Mouse (Mus musculus) naive thymus-derived CD4-positive, alpha-beta T cell, adult 5 months (primary cell): ENCODE measurements around the gene Hoxc9. TPM values are rescaled to one million over a fixed set of nuclear protein-coding genes. Genes with fewer than 3 reads are reported as not detected.

Source experiments
- polyA plus RNA-seq: library from polyadenylated mRNA; unstranded; fragments of 100-300 nt; shearing (Covaris generic); gene quantifications from one replicate; pipeline ENCODE4 v1.2.1, GENCODE M21; 2017

Gene Hoxc9
- not detected for polyA plus RNA-seq

GRCm38 (mm10) chr15:102976171-102976570 is at the start of gene Hoxc9:
Gene Hoxc9, plus strand, starts transcription at chr15:102976439.

DNA sequence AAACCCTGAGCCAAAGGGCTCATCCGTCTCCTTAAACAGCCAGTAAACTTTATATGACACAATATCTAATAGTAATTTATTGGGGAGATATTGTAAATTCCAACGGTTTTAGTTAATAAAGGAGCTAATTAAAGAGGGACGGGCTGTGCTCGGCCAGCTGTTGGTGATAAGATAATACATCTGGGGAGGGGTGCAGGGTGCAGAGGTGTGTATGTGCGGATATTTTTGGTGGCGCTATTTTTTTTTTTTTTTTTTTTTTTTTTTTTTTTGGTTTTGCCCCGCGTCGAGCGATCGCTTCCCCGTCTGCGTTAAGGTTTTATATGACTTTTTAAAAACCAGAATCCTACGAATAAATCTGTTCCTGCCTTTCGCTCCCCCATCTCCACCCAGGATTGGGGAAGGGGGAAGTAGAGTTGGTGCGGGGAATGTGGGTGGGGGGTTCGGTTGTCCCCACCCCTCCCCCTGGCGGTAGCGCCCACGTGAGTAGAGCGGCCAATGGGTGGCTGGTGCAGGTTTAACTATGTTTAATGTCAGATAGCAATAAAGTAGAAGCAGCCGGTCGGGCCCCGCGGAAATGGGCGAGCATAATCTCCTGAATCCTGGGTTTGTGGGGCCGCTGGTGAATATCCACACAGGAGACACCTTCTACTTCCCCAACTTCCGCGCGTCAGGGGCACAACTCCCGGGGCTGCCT is 39.8 kb upstream of the Hoxc9 start, which contains the start of gene Hoxc12:
Gene Hoxc12 (plus strand): TSS at position 479 of the 694 bp plus-strand sequence.

DNA sequence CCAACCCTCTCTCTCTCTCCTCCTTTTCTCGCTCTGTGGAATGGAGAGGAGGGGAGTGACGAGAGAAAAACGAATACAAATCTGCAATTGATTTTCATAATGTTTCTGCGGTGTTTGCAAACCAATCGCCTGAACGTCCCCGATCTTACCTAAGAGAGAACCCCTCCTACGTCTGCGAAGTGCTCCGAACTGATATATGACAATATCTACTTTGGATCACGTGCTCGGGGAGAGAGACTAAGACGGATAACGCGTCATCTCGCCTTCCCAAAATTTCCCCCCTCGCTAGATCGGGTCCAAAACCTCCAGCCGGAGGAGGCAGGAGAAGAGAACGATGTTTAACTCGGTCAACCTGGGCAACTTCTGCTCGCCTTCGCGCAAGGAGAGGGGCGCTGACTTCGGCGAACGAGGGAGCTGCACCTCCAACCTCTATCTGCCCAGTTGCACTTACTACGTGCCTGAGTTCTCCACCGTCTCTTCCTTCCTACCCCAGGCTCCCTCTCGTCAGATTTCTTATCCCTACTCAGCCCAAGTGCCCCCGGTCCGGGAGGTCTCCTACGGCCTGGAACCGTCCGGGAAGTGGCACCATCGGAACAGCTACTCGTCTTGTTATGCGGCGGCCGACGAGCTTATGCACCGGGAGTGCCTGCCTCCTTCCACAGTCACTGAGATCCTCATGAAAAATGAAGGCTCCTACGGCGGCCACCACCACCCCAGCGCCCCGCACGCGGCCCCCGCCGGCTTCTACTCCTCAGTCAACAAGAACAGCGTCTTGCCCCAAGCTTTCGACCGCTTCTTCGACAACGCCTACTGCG is 21.8 kb upstream of the Hoxc9 start, which contains the start of gene Hoxc11:
Gene Hoxc11 (plus strand): TSS at position 236 of the 815 bp plus-strand sequence.

GRCm38 (mm10) chr15:102966776-102967311 is 9.4 kb upstream of the Hoxc9 start, which contains the start of gene Hoxc10:
Gene Hoxc10, plus strand, starts transcription at chr15:102966796.

GRCm38 (mm10) chr15:102967312-102967510 is 9.0 kb upstream of the Hoxc9 start, which contains the start of gene Hoxc5:
Gene Hoxc5, plus strand, starts transcription at chr15:102967443.

GRCm38 (mm10) chr15:102990461-102991397 is 14.5 kb downstream of the Hoxc9 start, which contains the start of gene Hoxc8:
Gene Hoxc8, plus strand, starts transcription at chr15:102990607.

DNA sequence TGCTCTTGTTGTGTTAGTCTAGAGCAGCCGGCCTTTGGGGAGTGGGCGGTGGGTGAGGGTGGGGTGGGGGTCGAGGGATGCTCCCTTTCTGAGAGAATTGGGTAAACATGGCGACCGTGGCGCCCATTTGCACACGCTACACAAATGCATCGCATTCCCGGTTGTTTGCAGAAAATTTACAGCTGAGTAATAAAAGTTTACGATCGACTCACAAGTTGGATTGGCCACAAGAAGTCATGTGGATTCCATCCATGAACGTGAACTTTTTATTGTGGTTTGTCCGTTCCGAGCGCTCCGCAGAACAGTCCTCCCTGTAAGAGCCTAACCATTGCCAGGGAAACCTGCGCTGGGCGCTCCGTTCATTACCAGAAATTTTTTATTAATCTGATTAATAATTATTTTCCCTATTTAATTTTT is 21.7 kb downstream of the Hoxc9 start, which contains the start of gene Hoxc6:
Gene Hoxc6 (plus strand): TSS at position 319 of the 417 bp plus-strand sequence.

GRCm38 (mm10) chr15:103018636-103019035 is 42.4 kb downstream of the Hoxc9 start, which contains the start of gene Hoxc4:
Gene Hoxc4, plus strand, starts transcription at chr15:103018934.

Other genes with a start within 250 kb of the Hoxc9 start
- gene Hoxc13, start 55.3 kb upstream of the Hoxc9 start, polyA plus RNA-seq: not detected
- gene Hoxc12, start 39.7 kb upstream of the Hoxc9 start, polyA plus RNA-seq: not detected
- gene Hoxc11, start 22.0 kb upstream of the Hoxc9 start, polyA plus RNA-seq: not detected
- not detected for gene Hoxc10, start 9.6 kb upstream of the Hoxc9 start, polyA plus RNA-seq
- gene Hoxc5, start 9.0 kb upstream of the Hoxc9 start, polyA plus RNA-seq: not detected
- gene Hoxc8, start 14.2 kb downstream of the Hoxc9 start, polyA plus RNA-seq: not detected
- not detected for gene Hoxc6, start 21.8 kb downstream of the Hoxc9 start, polyA plus RNA-seq
- gene Hoxc4, start 42.5 kb downstream of the Hoxc9 start, polyA plus RNA-seq: not detected
- 4.9 TPM for gene Smug1, start 190.7 kb downstream of the Hoxc9 start, polyA plus RNA-seq